Mouse (Mus musculus): ENCODE data around the gene Tex264.

DNA sequence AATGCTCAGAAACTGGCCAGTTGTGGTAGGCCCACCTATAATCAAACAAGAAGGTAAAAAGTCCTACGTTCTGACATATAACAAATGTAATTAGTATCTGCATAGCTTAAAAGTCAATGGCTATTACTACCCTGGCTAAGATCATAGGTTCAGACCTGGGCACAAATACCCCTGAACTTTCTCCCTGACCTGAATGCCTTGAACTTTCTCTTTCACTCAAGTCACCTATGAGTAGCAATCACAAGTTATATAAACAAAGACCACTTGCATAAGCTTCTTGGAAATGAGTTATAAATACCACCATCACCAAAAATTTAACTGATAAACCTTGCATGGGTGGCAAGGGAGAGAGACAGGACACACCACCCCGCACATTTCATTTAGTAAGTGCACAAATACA lies 39.7 kb upstream of the Tex264 start:
- TF ChIP-seq CTCF (IDR thresholded peaks at IDR 0.05; ENCODE audit: extremely low read depth, insufficient read length, insufficient replicate concordance, low read depth, low read length): no peak
- no peak for TF ChIP-seq POLR2A (IDR thresholded peaks at IDR 0.05; ENCODE audit: low read depth, low read length)
